Mouse (Mus musculus): ENCODE measurements around the gene Focad.

DNA sequence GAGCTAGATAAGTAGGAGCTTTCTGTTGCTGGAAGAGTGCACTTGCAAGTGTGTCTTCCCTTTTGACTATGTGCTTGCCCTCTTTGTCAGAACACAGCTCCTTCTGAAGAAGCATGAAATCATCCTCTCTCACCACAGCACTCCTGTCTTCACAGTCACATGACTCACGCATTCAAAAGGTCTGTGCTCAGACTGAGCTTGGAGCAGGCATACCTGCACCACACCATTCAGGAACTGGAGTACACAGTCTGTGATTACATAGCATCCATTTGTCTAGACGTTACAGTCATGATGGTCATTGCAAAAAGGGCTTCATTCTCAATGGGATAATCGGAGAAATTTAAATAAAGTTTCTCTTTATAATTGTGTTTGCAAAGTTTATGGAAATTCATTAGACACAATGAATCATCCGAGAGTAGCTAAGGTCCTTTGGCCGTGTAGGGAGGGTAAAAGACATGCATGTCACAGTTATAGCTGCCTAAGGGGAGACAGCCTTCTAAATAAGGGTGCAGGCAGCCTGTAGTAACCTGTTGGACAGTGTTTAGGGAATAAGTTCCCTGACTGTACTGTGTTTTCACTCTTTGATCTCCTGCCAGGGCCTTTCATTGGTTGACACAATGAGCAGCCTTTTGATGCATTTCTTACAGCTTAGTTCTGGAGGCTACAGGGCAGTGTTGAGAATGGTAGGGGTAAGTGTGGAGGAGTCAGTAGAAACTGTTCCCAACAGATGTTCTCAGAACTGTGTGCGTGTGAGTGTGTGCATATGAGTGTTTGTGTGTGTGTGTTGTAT is 206.6 kb downstream of the Focad start:
- TF ChIP-seq CTCF (IDR thresholded peaks at IDR 0.05; ENCODE audit: insufficient read depth, low read length) (no peak), POLR2A (IDR thresholded peaks at IDR 0.05; ENCODE audit: borderline replicate concordance, extremely low read depth, low read depth, low read length) (no peak)
